Mouse (Mus musculus) kidney, postnatal 14 days (tissue): ENCODE measurements around the gene Mturn.

Experiments used
- DNase-seq: peaks from one replicate; pipeline ENCODE4 v3.0.0; 2022; ENCODE audit warnings: mixed read lengths

Mturn gene

DNA sequence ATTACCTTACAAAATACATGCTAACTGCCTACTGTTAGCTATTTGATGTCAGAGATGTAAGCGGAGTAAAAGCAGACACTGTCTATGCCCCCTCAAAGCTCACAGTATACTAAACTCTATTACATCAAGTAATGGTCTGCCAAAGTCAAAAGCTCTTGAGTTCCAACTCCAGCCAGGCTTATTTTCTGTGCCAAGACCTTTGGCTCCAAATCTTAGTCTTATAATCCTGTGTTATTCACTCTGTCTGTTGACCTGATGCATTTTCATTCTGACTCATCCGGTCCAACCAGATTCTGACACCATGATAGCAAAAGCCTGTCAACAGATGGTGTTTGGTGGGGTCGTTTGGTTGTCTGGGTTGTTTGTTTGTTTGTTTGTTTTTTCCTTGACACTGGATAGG is 50.3 kb downstream of the Mturn start:
- no peak for DNase-seq

GRCm38 (mm10) chr6:54732721-54733120 is 51.3 kb downstream of the Mturn start:
- DNase-seq, result no peak

GRCm38 (mm10) chr6:54736126-54736525 is 54.7 kb downstream of the Mturn start:
- DNase-seq, result no peak

- no peak for DNase-seq
Measured at GRCm38 (mm10) chr6:54737255-54737654, 55.8 kb downstream of the Mturn start.

- no peak for DNase-seq
Measured at GRCm38 (mm10) chr6:54737684-54738083, 56.3 kb downstream of the Mturn start.

GRCm38 (mm10) chr6:54749056-54749455 is 67.6 kb downstream of the Mturn start:
- no peak for DNase-seq

- DNase-seq, result no peak
Measured at GRCm38 (mm10) chr6:54751621-54752020, 70.2 kb downstream of the Mturn start.

GRCm38 (mm10) chr6:54752076-54752475 is 70.7 kb downstream of the Mturn start:
- no peak for DNase-seq
